Mouse (Mus musculus) right cerebral cortex, postnatal 10 days (tissue): ENCODE measurements at regions not wholly inside any gene's neighbourhood (a gene's known extent, or its start where the extent isn't known, plus 50 kb on each side); places are given as distances from the start of the nearest gene placed in this dataset.

Experiments used
- DNase-seq, 2 experiments: peaks; one replicate each; pipeline ENCODE4 v3.0.0; 2021; ENCODE audit warnings: low spot score in 2 of 2

GRCm38 (mm10) chr8:101815121-101815520 is 970.3 kb downstream of the Cdh11 start:
- DNase-seq, result no peak

GRCm38 (mm10) chr8:101803561-101803960 is 981.9 kb downstream of the Cdh11 start:
- peak; percentile 57 to 67 for DNase-seq

GRCm38 (mm10) chr8:101802119-101802518 is 983.3 kb downstream of the Cdh11 start:
- DNase-seq, result no peak

GRCm38 (mm10) chr8:101790785-101791184 is 994.7 kb downstream of the Cdh11 start:
- peak; percentile 36 to 48 for DNase-seq

GRCm38 (mm10) chr8:101786876-101787275 is 998.6 kb downstream of the Cdh11 start:
- DNase-seq, result no peak

GRCm38 (mm10) chr8:101782556-101782955 is 1002.9 kb downstream of the Cdh11 start:
- no peak for DNase-seq

GRCm38 (mm10) chr8:101781942-101782341 is 1003.5 kb downstream of the Cdh11 start:
- DNase-seq, result no peak

GRCm38 (mm10) chr8:101779966-101780365 is 1005.5 kb downstream of the Cdh11 start:
- DNase-seq, result no peak

- DNase-seq, result peak in 1 of 2 experiments; percentile 25
Observed at GRCm38 (mm10) chr8:101767588-101767987, 1017.9 kb downstream of the Cdh11 start.
